Mouse (Mus musculus): ENCODE data around the gene Dock9.

DNA sequence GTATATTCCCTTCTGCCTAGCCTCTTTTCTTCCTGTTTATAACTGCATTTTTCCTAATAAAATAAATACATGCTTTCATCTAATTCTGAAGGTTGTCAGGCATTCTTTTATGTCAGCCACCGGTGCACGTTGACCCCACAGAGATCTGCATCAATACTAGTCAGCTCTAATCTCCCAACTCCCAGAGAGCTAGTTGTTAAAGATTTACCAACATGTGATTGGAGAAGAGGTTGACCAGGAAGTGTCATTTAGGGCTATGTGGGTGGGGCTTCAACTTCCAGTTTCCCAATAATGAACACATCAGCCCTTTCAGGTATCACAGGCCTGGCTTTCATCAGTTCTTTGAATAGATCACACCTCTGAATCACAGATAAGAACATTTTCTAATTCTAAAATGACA lies 288.7 kb downstream of the Dock9 start:
- TF ChIP-seq CTCF (IDR thresholded peaks at IDR 0.05; ENCODE audit: extremely low read depth, insufficient read depth, low read length) (no peak), POLR2A (IDR thresholded peaks at IDR 0.05; ENCODE audit: extremely low read depth, insufficient read depth, low read length) (no peak)

Data from cortical plate, adult 2 months (tissue).